Mouse (Mus musculus) neural tube, embryonic 15.5 days (tissue): ENCODE measurements around the gene Ldlr. TPM values are rescaled to one million over a fixed set of nuclear protein-coding genes. Genes with fewer than 3 reads are reported as not detected.
"Not testable (repeated sequence)": the region's sequence is repeated elsewhere in the genome, so short reads cannot be mapped to it uniquely, and the experiment has no call there.

Source experiments
- ATAC-seq: fragments of 200-750 bp; cut with Nextera tagmentation; 2 replicates; pipeline ENCODE4 v1.8.0; 2017; ENCODE audit warnings: mild to moderate bottlenecking, moderate TSS enrichment, moderate library complexity; ENCODE audit not compliant: low FRiP score
- H3K27ac ChIP-seq: fragments of 300-500 bp; sonication (generic); replicated peaks from 2 replicates; pipeline ENCODE4 v1.5.1; 2015; ENCODE audit warnings: mild to moderate bottlenecking, inconsistent platforms
- H3K27me3 ChIP-seq: fragments of 300-500 bp; sonication (generic); replicated peaks from 2 replicates; pipeline ENCODE4 v1.6.1; 2015; ENCODE audit warnings: inconsistent platforms
- H3K36me3 ChIP-seq: fragments of 300-500 bp; sonication (generic); 2 replicates; pipeline ENCODE4 v1.6.1; 2015; ENCODE audit warnings: inconsistent platforms
- H3K4me1 ChIP-seq: fragments of 300-500 bp; sonication (generic); 2 replicates; pipeline ENCODE4 v1.6.1; 2015; ENCODE audit warnings: inconsistent platforms
- H3K4me2 ChIP-seq: fragments of 300-500 bp; sonication (generic); 2 replicates; pipeline ENCODE4 v1.6.1; 2015; ENCODE audit warnings: inconsistent platforms, mild to moderate bottlenecking, moderate library complexity
- H3K4me3 ChIP-seq: fragments of 300-500 bp; sonication (generic); replicated peaks from 2 replicates; pipeline ENCODE4 v1.5.1; 2015; ENCODE audit warnings: mild to moderate bottlenecking, inconsistent platforms
- H3K9ac ChIP-seq: fragments of 300-500 bp; sonication (generic); replicated peaks from 2 replicates; pipeline ENCODE4 v1.6.1; 2015; ENCODE audit warnings: mild to moderate bottlenecking, inconsistent platforms
- H3K9me3 ChIP-seq: fragments of 300-500 bp; sonication (generic); replicated peaks from 2 replicates; pipeline ENCODE4 v1.6.1; 2016; ENCODE audit warnings: inconsistent platforms
- WGBS: fragments of 180-500 bp; shearing (Covaris S2); methylation state at CpG from one replicate; pipeline ENCODE4 v1.1.7; 2015; ENCODE audit warnings: mixed read lengths; 5-methylcytosine and 5-hydroxymethylcytosine counted together
- polyA plus RNA-seq: library from polyadenylated mRNA; unstranded; fragments of >200 nt; fragmentation: Nextera tagmentation; extraction: Ambion mirVana; gene quantifications from 2 replicates; pipeline ENCODE4 v1.2.1, GENCODE M21; 2015

The Ldlr gene
- polyA plus RNA-seq, 1 experiment from 2014 or later: 15.3 TPM

GRCm38 (mm10) chr9:21760155-21761088, 37.1 kb downstream of the Ldlr start, which contains the start of gene Spc24:
Gene Spc24 (minus strand): TSS chr9:21760303.
- peaks cover 15% of the 10 kb centered on the region for H3K4me1 ChIP-seq
- peak within 1 kb of the TSS; percentile 48 for H3K9ac ChIP-seq
- peak within 1 kb of the TSS; percentile 61 for H3K4me3 ChIP-seq
- ATAC-seq: peak; percentile 96
- peak within 1 kb of the TSS; percentile 81 for H3K27ac ChIP-seq
- no peaks in the 10 kb centered on the region for H3K27me3 ChIP-seq
- H3K4me2 ChIP-seq: peak within 1 kb of the TSS; percentile 97
- no peaks in the 10 kb centered on the region for H3K36me3 ChIP-seq
- under 1% methylated on average over 49 of the region's 54 CpGs for WGBS
- H3K9me3 ChIP-seq: no peaks in the 10 kb centered on the region

- no peak overlapping the region for H3K4me2 ChIP-seq
- H3K9me3 ChIP-seq: no peaks in the 10 kb centered on the region
- H3K4me1 ChIP-seq: peaks cover 15% of the 10 kb centered on the region
- no peak for ATAC-seq
- H3K36me3 ChIP-seq: no peaks in the 10 kb centered on the region
- H3K27me3 ChIP-seq: no peaks in the 10 kb centered on the region
- H3K4me3 ChIP-seq: no peak overlapping the region
- no peak overlapping the region for H3K27ac ChIP-seq
- no peak overlapping the region for H3K9ac ChIP-seq
Measured at GRCm38 (mm10) chr9:21762135-21762534, 38.9 kb downstream of the Ldlr start.

- Histone ChIP-seq H3K4me1 (peaks cover 25% of the 10 kb centered on the region), H3K27ac (no peak overlapping the region), H3K27me3 (no peaks in the 10 kb centered on the region), H3K4me2 (no peak overlapping the region), H3K4me3 (no peak overlapping the region), H3K9me3 (no peaks in the 10 kb centered on the region), H3K36me3 (no peaks in the 10 kb centered on the region), H3K9ac (no peak overlapping the region)
- no peak for ATAC-seq
- WGBS: 95% methylated on average over 6 of the region's 6 CpGs
Measured at GRCm38 (mm10) chr9:21764084-21764999, 41.1 kb downstream of the Ldlr start.

- no peak overlapping the region for H3K9ac ChIP-seq
- no peaks in the 10 kb centered on the region for H3K36me3 ChIP-seq
- ATAC-seq: no peak
- H3K27ac ChIP-seq: no peak overlapping the region
- H3K4me3 ChIP-seq: no peak overlapping the region
- no peaks in the 10 kb centered on the region for H3K9me3 ChIP-seq
- peaks cover 15% of the 10 kb centered on the region for H3K4me1 ChIP-seq
- 76% methylated on average over 11 of the region's 11 CpGs for WGBS
- H3K27me3 ChIP-seq: no peaks in the 10 kb centered on the region
- no peak overlapping the region for H3K4me2 ChIP-seq
Measured at GRCm38 (mm10) chr9:21767896-21768295, 44.6 kb downstream of the Ldlr start.

GRCm38 (mm10) chr9:21768511-21769411, 45.5 kb downstream of the Ldlr start:
- H3K27me3 ChIP-seq: no peaks in the 10 kb centered on the region
- no peak for ATAC-seq
- no peak overlapping the region for H3K4me2 ChIP-seq
- no peaks in the 10 kb centered on the region for H3K36me3 ChIP-seq
- 29% methylated on average over 13 of the region's 13 CpGs for WGBS
- peaks cover 15% of the 10 kb centered on the region for H3K4me1 ChIP-seq
- H3K9ac ChIP-seq: no peak overlapping the region
- H3K4me3 ChIP-seq: no peak overlapping the region
- peak overlapping the region; percentile 58; the same call in 1 of the 2 replicates for H3K27ac ChIP-seq
- H3K9me3 ChIP-seq: no peaks in the 10 kb centered on the region

- no peak overlapping the region for H3K4me2 ChIP-seq
- H3K9ac ChIP-seq: no peak overlapping the region
- H3K27me3 ChIP-seq: no peaks in the 10 kb centered on the region
- 74% methylated on average over 26 of the region's 26 CpGs for WGBS
- no peaks in the 10 kb centered on the region for H3K36me3 ChIP-seq
- H3K4me3 ChIP-seq: no peak overlapping the region
- no peaks in the 10 kb centered on the region for H3K9me3 ChIP-seq
- no peak overlapping the region for H3K27ac ChIP-seq
- ATAC-seq: no peak
- peaks cover 15% of the 10 kb centered on the region for H3K4me1 ChIP-seq
Measured at GRCm38 (mm10) chr9:21769558-21770183, 46.4 kb downstream of the Ldlr start.

GRCm38 (mm10) chr9:21773396-21773795, 50.1 kb downstream of the Ldlr start:
- ATAC-seq, H3K27ac ChIP-seq, H3K9me3 ChIP-seq, H3K9ac ChIP-seq, H3K27me3 ChIP-seq, H3K4me1 ChIP-seq, H3K4me2 ChIP-seq, H3K4me3 ChIP-seq, H3K36me3 ChIP-seq: not testable (repeated sequence)
- WGBS: 81% methylated on average over 5 of the region's 5 CpGs

- H3K4me3 ChIP-seq: no peak overlapping the region
- H3K27ac ChIP-seq: no peak overlapping the region
- ATAC-seq: no peak
- WGBS: 91% methylated on average over 16 of the region's 16 CpGs
- no peak overlapping the region for H3K4me2 ChIP-seq
- H3K27me3 ChIP-seq: no peaks in the 10 kb centered on the region
- H3K36me3 ChIP-seq: peaks cover 9% of the 10 kb centered on the region; the same call in 1 of the 2 replicates
- H3K9ac ChIP-seq: no peak overlapping the region
- no peaks in the 10 kb centered on the region for H3K9me3 ChIP-seq
- no peaks in the 10 kb centered on the region for H3K4me1 ChIP-seq
Measured at GRCm38 (mm10) chr9:21774353-21774752, 51.1 kb downstream of the Ldlr start.

GRCm38 (mm10) chr9:21777726-21778125, 54.4 kb downstream of the Ldlr start:
- Histone ChIP-seq H3K9ac (no peak overlapping the region), H3K9me3 (no peaks in the 10 kb centered on the region), H3K27me3 (no peaks in the 10 kb centered on the region), H3K4me1 (no peaks in the 10 kb centered on the region), H3K4me3 (no peak overlapping the region), H3K4me2 (no peak overlapping the region), H3K36me3 (peaks cover 14% of the 10 kb centered on the region), H3K27ac (no peak overlapping the region)
- ATAC-seq: no peak
- 86% methylated on average over 3 of the region's 3 CpGs for WGBS

- H3K4me2 ChIP-seq: no peak overlapping the region
- no peak overlapping the region for H3K9ac ChIP-seq
- ATAC-seq: no peak
- WGBS: 84% methylated on average over 15 of the region's 15 CpGs
- no peak overlapping the region for H3K4me3 ChIP-seq
- H3K36me3 ChIP-seq: peaks cover 11% of the 10 kb centered on the region; the same call in 1 of the 2 replicates
- no peak overlapping the region for H3K27ac ChIP-seq
- no peaks in the 10 kb centered on the region for H3K27me3 ChIP-seq
- H3K9me3 ChIP-seq: no peaks in the 10 kb centered on the region
- no peaks in the 10 kb centered on the region for H3K4me1 ChIP-seq
Measured at GRCm38 (mm10) chr9:21781657-21782468, 58.6 kb downstream of the Ldlr start.
